Mouse (Mus musculus): ENCODE data around the gene Elmo2.

Gene Elmo2

DNA sequence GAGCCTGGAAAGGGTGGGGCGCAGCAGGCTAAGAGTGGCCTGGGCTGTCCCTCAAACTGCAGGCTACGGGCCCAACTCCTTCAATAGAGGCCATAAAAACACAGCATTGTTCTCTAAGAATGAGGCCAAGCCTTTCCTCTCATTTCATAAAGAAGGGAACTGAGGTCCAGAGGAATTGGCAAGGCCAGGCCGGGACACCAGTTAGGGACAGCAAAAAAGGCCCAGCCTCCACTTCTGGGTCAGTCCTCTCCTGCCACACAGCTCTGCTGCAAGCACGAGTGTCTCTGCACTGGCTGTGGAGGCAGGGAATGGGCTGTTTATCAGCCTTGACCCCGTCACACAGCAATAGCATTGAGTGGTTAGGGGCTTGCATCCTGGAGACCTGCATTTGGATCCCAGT lies 2.8 kb downstream of the Elmo2 start:
- DNase-seq = no peak

DNA sequence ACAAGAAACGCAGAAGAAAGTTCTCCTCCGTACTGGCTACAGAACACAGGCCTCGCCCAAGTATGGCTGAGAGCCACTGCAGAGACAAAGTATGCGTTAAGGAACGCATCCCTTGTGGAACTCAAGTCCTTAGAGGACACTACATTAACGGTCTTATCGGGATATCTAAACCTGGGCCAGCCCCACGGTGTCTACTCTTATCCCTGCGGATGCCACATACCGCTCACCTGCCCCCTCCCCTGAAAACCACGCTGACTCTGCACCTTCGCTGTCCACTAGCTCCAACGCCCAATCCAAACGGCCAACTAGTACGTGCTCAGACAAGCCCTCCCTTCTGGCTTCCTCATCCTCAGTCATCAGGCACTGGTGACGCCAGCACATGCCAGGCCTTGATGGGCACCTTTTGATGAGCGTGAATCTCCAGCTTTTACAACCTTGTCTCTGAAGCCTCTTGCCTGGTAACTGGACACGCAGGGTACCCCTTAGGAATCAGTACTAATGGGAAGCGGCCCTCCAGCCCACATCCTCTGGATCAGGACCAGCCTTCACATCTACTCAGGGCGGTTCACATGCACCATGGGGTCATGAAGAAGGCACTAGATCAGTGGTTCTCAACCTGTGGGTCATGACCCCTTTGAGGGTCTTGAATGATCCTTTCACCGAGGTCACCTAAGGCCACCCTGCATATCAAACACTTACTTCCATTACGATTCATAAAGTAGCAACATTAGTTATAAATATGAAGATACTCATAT lies 4.1 kb downstream of the Elmo2 start:
- DNase-seq = no peak

DNA sequence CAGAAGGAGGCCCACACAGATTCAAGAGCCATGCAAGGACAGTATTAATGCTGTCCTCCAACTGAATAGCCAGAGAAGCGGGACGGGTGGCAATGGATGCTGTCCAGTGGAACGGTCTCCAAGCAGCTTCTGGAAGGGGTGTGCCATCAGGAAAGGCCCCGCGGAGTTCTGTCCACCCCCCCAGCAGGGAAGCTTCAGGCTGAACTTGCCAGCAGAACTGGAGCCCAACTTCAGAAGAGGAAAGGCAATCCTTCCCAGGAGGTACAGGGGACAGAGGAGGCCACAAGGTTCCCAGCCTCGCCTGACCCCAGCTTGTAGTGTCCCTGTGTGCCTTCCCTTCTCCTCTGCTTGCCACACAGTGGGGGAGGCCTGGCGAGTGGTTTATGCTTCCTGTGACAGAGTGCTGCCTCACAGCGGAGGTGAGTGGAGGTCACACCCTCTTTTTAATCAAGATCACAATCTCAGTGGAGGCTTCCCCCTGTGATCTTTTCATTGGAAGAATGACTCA lies 4.8 kb downstream of the Elmo2 start:
- peak; percentile 58 to 59 for DNase-seq

DNA sequence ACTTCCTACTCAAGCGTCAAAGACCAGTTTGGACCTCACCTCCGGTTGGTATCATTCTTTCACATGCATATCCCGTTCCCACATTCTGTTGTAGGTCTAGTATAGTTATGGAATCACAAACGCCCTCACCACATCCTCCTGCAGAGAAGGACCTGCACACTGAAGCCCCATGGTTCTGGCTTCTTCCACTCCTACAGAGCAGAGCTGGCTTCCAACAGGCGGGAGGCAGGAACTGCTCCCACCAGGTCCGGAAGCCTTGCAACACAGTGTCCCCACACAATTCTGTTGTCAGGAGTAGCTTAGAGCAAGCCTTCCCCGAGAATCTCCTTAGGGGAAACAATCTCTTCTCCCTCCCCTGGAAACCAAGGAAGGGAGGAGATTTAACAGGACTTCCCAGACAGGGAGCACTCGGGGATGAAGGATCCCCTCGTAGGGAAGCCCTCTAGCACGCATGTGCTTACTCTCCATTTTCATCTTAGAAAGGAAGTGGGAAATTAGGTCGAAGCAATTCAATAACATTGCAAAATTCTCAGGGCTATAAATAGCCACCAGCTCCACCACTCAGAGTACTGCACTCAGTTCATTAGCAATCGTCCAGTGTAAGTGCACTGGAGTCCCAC lies 5.6 kb downstream of the Elmo2 start:
- peak; percentile 66 to 74 for DNase-seq

DNA sequence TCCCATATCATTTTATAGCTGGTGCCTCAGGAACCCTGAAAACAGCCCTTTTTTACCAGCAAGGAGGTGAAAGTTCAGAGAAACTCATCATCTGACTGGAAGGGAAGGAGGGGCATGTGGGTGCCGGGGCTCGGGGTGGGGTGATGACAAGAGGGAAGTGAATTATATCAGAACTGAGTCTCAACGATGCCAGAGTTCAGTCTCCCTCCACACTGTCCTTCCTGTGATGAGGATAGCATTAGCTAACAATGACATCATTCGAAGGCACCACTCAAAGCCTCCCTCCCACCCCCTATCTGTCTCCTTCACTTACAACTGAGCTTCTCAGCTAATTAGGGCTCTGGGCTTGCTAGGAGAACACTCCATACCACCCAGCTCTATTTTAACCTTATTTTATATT lies 6.8 kb downstream of the Elmo2 start:
- DNase-seq = peak in 1 of 2 experiments; percentile 56

DNA sequence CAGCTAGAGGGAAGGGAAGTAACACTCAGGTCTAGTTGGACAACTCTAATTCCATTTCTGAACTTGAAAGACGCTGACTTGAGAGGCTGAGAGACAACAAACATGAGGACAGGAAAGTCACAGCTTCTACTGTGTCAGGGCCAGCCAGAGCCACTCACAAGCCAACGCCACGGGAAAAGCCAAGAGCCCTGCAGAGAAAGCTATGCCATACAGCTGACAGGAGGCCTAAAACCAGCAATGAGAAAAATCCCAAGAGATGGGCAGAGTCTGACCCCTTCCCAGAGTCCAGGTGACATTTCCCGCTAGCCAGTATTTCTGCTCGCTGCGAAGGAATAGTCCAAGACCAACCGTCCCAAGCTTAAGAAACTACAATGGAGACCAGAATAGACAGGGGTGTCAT lies 7.3 kb downstream of the Elmo2 start:
- no peak for DNase-seq

DNA sequence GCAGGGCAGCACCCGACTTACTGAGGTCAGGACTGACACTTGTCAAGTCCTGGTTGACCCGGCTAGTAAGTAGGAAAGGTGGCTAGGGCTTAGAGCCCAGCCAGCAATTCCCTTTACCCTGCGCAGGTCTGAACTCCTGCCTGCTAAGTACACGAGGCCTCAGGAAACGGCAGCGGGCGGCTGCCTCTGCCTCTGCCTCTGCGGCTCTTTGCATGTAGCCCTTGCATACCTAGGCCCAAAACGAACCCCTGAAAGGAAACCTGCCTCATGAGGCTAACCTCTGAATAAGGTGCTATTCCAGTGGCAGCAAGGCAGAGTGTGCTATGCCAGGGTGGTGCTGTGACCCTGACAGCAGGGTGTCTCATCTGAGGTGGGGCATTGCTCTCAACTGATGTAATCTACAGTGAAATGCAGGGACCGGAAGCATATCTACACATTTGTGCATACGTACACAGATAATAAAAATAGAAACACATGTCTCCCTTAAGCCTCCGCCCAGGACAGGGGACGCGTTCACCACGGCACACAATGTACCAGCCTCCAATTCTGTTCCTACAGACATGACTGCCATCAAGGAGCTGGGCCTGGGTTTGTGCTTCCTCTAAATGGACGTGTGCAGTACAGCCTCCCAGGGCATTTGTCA lies 8.5 kb downstream of the Elmo2 start:
- DNase-seq = no peak

DNA sequence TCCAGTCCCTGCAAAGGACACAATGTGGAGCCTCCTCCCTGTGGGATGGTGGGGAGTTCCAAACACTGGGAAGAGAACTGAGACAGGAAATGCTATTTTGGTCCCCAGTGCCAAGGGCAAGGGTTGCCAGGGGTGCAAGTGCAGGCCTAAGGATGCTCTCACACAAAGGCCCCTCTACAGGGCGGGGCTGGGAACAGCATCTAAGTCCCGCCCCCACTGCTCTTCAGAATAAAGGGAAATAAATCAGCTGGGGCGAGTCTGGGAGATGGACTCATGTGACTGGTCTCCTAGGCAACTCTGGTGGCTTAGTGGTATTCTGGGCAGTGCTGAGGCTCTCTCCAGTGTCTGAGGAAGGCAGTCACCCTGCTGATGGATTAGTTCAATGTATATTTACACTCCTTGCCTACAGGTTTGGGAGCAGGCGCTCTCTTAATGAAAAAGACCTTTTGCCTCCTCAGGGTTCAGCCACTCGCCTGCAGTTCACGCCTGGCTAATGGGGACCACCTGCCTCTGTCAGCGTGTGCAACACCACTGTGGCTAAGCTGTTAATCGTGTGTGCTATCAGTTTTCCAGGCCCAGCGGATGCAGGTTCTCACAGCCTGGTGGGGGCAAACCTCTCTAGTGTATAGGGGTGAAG lies 9.3 kb downstream of the Elmo2 start:
- peak; percentile 75 to 77 for DNase-seq

DNA sequence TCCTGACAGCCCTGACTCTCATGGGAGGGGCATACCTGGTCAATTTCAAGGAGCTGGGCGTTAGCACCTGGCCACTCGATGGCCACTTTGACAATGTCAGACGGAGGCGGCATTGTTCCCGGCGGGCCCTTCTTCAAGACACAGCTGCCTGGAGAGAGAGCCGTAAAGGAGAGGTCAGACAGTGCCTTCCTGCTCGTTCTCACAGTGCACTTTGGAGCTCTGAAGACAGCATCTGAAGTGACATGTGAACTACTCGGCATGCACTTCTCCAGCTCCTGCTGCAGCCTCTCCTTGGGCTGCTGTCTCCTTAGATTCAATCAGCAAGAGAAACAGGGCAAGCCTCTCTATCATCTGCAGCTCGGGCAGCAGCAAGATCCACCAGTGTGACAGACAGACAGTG lies 10.1 kb downstream of the Elmo2 start:
- no peak for DNase-seq

DNA sequence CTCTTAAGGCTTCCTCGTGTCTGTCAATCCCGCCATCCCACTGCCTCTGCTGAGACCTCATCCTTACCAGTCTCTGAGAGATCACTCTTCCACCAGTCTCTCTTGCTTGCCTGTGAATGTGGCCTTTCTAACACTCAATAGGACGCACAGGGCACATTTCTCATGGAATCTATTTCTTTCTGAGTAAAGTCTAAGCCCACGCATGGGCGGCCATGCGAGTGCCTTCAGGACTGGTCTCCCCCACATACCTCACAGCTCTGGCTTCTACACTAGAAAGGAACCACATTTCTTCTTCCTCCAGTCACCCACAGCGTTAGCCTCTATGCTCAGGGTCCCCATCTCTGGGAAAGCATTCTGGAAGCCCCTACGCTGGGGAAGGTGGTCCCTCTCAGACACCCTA lies 12.1 kb downstream of the Elmo2 start:
- no peak for DNase-seq

DNA sequence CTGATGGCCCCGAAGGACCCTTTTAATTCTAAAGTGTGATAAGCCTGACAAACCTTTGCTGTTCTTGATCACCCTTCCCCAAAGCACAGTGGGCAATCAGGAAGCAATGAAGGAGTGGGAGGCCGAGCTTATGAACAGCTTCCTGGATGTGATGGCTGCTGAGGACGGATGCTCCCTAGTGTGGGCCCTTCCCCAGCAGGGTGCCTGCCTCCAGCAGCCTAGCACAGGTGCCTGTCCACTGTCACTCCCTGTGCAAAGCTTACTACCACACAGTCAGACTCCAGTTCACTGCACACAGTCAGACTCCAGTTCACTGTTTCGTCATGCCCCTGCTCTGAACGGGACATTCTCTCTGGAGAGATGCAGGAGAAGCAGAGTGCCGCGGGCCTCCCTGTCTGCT lies 13.9 kb downstream of the Elmo2 start:
- no peak for DNase-seq

DNA sequence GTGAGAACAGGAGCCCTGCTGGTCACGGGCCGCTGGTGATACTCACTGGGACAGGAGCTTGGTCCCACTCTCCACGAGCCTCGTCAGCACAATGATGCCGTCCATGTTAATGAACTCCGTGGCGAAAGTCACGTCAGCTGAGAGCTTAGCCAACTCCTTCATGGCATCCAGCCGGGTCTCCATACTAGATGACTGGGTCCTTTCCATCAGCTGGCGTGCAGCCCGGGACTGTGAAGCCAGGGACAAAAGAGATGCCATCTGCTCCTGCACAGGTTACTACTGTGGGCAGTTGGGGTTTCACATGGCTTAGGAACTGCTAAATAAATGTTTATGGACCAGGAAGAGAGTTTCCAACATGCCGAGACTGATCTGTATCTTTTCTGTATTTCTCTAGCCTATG lies 14.7 kb downstream of the Elmo2 start:
- DNase-seq = no peak

DNA sequence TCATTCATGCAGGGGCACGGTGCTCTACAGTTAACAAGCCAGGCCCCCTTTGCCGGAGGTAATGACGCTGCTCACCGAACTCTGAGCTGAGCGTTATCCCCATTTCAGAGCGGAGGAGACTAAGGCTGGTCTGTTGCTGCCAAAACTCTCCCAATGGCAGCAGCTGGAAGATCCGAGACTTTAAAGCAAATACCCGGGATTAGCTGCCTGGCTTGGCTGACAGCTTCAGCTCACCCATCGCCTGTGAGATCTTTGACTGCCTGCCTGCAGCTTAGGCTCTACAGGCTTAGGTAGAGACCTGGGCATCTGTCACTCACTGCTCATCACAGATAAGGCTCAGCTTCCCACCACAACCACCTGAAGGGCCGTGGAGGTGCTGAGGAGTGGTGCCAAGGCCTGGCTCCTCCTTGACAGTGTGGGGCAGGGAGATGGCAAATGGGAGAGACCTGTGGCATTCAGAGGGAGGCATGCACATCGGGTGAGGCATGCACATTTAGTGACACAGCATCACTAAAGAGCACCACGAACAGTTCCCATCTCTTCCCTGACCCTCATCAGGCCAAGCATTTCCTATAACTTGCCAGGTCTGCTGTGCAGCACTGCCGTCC lies 15.4 kb downstream of the Elmo2 start:
- DNase-seq = no peak

DNA sequence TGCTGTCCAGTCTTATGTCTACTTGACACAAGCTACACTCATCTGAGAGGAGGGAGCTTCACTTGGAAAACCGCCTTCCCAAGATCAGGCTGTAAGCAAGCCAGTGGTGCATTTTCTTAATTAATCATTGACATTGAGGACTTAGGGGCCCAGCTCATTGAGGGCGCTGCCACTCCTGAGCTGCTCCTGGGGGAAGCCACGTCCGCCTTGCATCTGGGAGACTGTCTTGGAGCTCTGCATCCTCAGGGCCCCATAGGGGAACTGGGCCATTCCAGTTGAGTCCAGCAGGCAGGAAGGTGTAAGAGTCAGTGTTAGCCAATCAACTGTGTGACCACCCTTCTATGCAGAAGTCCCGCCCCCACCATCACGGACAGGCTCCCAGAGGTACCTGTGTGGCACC lies 18.5 kb downstream of the Elmo2 start:
- DNase-seq = no peak

DNA sequence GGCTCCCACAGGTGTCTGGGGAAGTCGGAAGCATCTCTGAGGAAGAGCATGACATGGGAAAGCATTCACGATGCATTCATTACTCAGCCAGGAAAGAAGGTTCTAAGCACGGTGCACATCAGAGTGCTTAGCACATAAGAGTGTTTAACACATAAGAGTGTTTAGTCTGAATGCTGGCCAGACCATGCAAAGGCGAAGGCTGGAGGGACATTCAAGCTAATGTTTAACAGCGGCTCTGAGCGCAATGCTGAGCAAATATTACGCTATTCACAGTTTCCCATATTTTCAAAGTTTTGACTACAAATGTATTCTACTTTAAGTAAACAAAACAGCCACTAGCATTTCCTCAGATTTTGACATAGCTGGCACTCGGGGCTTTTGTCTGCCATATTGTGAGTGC lies 20.8 kb downstream of the Elmo2 start:
- no peak for DNase-seq

DNA sequence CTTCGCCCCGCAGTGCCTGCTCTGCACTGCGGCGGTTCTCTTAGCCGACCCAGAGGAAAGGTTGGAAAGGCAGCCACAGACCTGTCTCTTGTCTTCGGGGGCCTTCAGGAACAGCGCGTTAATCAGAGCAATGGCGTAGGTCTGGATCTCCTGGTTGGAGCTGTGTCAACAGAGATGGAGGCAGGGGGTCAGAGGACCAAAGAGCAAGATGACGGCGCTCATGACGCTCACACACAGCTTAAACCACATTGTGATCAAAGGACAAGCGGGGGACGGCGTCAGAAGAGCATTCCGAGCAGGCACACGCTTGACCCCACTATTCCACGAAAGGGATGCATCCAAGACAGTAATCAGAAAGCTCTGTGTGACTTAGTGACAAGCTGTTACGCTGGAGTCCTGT lies 21.5 kb downstream of the Elmo2 start:
- DNase-seq = no peak

DNA sequence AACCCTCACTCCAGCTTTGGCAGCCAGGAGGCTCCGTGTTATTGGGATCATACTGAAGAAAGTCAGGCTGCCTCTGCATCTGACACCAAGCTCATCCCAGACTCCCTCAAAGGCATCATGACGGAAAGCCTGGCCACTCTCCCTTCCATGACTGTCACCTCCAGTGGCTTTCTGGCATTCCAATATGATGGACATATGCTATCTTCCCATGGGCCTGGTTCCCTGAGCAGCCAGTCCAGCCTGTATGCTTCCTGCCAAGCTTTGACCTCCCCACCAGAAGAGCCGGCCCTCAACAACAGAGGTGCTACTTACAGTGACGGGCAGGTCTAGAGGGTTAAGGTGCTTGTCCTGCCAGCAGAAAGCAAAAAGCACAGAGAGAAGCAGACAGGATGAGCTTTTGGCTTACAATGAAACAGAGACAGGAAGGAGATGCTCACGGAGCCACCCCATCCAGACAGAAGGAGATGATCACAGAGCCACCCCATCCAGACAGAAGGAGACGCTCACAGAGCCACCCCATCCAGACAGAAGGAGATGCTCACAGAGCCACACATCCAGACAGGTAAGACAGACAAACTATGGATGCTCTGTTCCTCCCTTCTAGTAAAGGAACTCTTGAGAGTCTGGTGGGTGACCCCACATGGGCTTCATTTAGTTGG lies 22.8 kb downstream of the Elmo2 start:
- no peak for DNase-seq

DNA sequence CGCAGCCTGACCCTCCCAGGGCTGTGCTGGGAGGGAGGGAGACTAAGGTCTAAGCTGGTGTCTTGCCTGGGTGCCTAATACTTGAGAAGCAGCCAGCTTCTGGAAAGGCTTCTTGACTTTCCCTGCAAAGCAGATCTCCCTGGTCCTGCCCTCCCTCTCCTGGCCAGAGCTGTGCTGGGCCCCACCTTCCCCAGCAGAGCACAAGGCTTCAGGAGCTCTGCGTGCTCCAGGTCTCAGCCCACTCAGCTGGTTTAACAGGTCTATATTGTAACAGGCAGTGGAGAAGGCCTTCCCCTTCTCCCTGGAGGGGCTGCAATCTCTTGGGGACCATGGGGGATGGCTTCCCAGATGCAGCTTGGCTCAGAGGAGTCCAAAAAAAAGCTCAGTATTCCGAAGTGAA lies 24.9 kb downstream of the Elmo2 start:
- no peak for DNase-seq

DNA sequence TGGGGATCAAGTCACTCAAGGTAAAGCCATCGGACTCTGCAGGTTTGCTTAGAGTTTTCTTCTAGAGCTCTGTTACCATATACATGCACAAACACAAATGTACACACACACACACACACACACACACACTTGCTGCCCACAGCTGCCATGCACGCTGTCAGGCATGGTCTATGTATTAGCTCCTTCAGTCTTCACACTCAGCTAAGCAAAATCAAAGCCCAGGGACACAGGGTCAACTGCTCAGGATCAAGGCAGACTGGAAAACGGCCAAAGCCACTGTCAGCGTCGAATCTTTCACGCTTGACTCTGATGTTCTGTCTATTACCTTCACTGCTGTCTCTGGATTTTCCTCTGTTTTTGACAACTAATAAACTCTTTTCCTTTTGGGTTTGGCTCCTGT lies 25.4 kb downstream of the Elmo2 start:
- no peak for DNase-seq

DNA sequence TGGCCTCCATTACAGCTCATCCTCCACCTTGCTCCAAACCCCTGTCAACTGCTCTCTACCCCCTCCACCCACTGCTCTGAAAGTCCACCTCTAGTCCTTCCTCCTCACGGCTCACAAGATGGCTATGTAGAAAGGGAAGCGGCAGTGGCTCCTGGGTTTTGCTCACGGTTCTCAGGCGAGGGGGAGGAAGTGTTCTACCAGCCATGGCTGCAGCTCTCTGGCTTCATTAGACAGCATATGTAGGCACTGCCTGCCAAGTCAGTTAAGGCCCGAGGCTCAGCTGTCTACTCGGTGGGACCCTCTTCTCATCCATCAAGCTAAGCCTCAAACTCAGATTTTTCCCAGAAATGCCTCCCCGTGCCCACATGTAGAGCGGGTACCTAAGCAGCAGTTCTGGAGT lies 25.9 kb downstream of the Elmo2 start:
- no peak for DNase-seq

DNA sequence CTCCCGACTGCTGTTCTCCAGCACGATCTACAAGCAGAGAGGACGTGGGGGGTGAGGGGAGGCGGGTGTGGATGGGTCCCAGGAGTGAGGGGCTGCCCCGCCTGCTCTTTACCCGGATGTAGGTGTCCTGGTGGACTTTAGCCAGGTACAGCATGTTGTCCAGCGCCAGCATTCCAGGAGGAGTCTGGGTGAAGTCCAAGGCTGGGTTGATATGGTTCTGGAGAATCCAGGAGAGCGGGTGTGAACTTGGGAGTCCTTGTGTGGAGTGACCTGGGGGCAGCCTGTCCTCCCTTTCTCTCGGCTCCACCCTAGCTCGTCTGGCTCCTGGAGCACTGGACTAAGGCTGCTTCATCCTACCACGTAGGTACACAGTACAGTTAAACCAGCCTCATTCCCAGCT lies 28.9 kb downstream of the Elmo2 start:
- no peak for DNase-seq

DNA sequence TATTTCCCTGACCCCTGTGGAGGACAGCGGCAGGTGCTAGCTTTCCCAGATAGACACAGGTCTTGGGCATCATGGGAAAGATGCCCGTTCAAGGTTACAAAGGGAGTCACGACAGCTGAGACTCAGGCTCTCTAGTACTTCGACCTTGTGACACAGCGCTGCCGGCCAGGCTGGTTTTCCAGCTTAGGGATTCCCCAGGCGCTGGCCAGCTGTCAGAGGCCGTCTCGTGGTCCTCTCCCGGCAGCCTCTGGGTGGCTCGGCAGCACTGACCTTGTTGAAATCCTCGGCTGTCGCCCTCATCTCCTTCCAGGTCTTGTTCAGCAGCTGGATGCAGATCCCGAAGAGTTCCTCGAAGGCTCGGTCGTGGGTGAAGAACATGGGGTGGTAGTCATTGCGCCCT lies 29.7 kb downstream of the Elmo2 start:
- no peak for DNase-seq

All from lung, postnatal 4 days (tissue).